Mouse (Mus musculus): ENCODE data around the gene Scly. TPM values are rescaled to one million over a fixed set of nuclear protein-coding genes. Genes with fewer than 3 reads are reported as not detected.

Scly gene
- polyA plus RNA-seq (2015; fragmentation: Nextera tagmentation; extraction: Ambion mirVana), result 18.3 and 19.8 TPM in 2 replicates

- H3K9me3 ChIP-seq, result no peaks in the 10 kb centered on the region
- peak within 1 kb of the TSS; percentile 75 for H3K9ac ChIP-seq
- H3K27ac ChIP-seq, result 0 out of 2 replicates have a peak within 1 kb of the TSS, but pooled peaks have one; percentile 19
- H3K36me3 ChIP-seq, result no peaks in the 10 kb centered on the region; the same call in 1 of the 2 replicates
- peak within 1 kb of the TSS; percentile 87 for H3K4me3 ChIP-seq (replicated peaks)
- H3K4me1 ChIP-seq, result peaks cover 12% of the 10 kb centered on the region; the same call in 1 of the 2 replicates
- WGBS, result under 1% methylated on average over 59 of the region's 65 CpGs
- ATAC-seq (ENCODE audit: insufficient read depth, low FRiP score, low read depth), result peak; percentile 99
- H3K4me2 ChIP-seq, result peak within 1 kb of the TSS; percentile 71
- no peaks in the 10 kb centered on the region for H3K27me3 ChIP-seq (replicated peaks)
Observed at GRCm38 (mm10) chr1:91297799-91298744, at the start of gene Scly. TSS of gene Scly (plus strand) at chr1:91298338.

DNA sequence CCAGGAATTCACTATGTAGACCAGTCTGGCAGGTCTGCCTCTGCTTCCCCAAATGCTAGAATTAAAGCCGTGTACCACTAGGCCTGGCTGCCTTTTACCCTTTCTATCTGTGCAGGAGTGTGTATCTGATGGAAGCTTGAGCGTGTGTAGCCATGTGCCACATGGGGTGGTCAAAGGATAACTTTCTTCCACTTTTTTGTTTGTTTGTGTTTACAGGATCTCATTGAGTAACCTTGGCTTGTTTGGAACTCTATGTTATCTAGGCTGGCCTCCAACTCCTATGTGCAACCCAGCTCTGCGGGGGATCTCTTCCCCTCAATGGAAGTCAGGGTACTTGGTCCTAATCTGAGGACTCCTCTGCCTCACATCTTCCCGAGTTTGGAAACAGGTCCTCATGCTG, 49.2 kb upstream of the Scly start:
- no peak overlapping the region for H3K4me2 ChIP-seq

DNA sequence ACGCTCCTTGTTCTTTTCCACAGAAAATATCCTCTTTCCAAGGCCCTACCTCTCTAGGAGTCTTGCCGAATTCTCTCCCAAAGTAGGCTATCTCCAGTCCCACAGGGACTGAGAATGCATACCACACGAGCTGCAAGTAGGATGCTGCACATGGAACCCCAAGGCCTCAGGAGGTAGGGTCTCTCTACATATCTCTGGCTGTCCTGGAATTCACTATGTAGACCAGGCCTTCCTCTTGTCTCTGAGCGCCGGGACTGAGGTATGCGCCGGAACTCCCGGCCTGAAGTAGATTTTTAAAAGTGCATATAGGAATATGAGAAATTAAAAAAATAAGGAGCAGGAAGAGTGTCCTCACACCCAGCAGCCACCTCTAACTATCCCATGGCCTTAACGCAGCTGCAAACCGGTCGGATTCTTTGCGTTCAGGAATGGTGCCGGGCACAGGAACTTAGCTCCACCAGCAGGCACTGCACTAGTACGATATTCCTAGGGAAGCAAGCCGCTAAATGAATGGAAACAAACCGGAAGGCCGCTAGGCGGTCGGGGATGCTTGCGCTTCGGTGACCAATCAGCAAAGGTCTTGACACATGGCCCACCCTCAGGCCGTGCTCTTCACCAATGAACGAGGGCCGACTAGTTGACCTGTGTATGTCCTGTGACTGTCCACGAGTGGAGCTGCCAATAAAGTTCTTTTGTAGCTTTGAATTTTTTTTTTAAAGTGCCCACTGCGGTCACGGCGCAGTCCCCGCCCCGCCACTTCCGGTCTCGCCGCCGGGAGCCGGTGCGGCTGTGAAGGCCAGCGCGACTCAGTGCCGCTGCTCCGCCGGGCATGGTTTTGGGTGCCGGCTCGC, 48.3 kb upstream of the Scly start, which contains the start of gene Ube2f:
Gene Ube2f, plus strand, starts transcription at position 741 of the 851 bp plus-strand sequence.
- H3K4me1 ChIP-seq, result peaks cover 11% of the 10 kb centered on the region
- no peaks in the 10 kb centered on the region for H3K9me3 ChIP-seq
- H3K4me2 ChIP-seq, result peak within 1 kb of the TSS; percentile 78
- H3K9ac ChIP-seq, result peak within 1 kb of the TSS; percentile 90
- no peaks in the 10 kb centered on the region for H3K36me3 ChIP-seq
- H3K27ac ChIP-seq, result peak within 1 kb of the TSS; percentile 91
- ATAC-seq (ENCODE audit: insufficient read depth, low FRiP score, low read depth), result peak; percentile 99
- no peaks in the 10 kb centered on the region for H3K27me3 ChIP-seq (replicated peaks)
- under 1% methylated on average over 43 of the region's 43 CpGs for WGBS
- peak within 1 kb of the TSS; percentile 94 for H3K4me3 ChIP-seq (replicated peaks)

More for the DNA sequence above, 49.2 kb upstream of the Scly start:
- no peak for ATAC-seq (ENCODE audit: insufficient read depth, low FRiP score, low read depth)
- H3K4me3 ChIP-seq (replicated peaks), result no peak overlapping the region
- no peaks in the 10 kb centered on the region for H3K9me3 ChIP-seq
- no peaks in the 10 kb centered on the region for H3K36me3 ChIP-seq
- no peaks in the 10 kb centered on the region for H3K27me3 ChIP-seq (replicated peaks)
- H3K9ac ChIP-seq, result no peak overlapping the region
- H3K4me1 ChIP-seq, result peaks cover 11% of the 10 kb centered on the region
- H3K27ac ChIP-seq, result no peak overlapping the region
- WGBS, result 46% methylated on average over 4 of the region's 4 CpGs

DNA sequence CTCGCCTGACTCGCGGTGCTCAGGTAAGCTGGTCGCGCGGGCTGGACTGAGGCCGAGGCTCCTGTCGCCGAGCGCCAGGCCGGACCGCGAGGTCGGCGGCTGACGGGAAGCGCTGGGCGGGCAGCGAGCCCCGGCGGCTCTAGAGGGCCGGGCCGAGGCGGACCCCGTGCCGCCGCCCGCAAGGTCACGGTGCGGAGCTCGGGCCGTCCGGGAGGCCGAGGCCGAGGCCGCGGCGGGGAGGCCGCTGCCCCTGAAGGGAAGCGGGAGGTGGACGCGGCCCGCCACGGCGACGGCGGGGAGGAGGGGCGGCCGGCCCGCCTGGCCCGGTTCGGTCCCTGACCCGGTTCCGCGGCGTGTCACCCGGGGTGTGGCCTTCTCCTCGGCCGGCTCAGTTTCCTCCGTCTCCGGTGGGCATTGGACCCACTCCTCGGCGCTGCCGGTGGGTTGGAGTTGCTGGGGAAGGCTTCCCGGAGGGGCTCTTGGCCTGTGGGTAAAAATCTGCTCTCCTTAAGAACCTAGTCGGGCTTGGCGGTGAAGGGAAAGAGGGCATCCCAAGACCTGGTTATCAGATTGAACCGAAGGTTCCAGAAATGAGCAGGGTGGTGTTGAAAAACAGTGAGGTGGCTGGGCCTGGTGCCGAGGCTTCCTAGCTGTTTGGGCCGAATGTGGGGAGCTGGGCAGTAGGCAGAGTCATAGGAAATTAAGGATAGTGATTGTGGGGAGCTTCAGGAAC, 47.6 kb upstream of the Scly start:
- peak overlapping the region; percentile 90 for H3K9ac ChIP-seq
- under 1% methylated on average over 69 of the region's 70 CpGs for WGBS
- no peaks in the 10 kb centered on the region for H3K9me3 ChIP-seq
- no peaks in the 10 kb centered on the region for H3K36me3 ChIP-seq
- H3K27ac ChIP-seq, result peak overlapping the region; percentile 91
- peak overlapping the region; percentile 94 for H3K4me3 ChIP-seq (replicated peaks)
- no peaks in the 10 kb centered on the region for H3K27me3 ChIP-seq (replicated peaks)
- H3K4me2 ChIP-seq, result peak overlapping the region; percentile 78
- peaks cover 11% of the 10 kb centered on the region for H3K4me1 ChIP-seq
- peak; percentile 8 for ATAC-seq (ENCODE audit: insufficient read depth, low FRiP score, low read depth)

GRCm38 (mm10) chr1:91251148-91251650, 46.9 kb upstream of the Scly start:
- Histone ChIP-seq H3K4me2 (peak overlapping the region; percentile 78), H3K9me3 (no peaks in the 10 kb centered on the region), H3K27me3 (replicated peaks) (no peaks in the 10 kb centered on the region), H3K4me3 (replicated peaks) (peak overlapping the region; percentile 94), H3K9ac (peak overlapping the region; percentile 90; the same call in 1 of the 2 replicates), H3K4me1 (peaks cover 11% of the 10 kb centered on the region), H3K36me3 (no peaks in the 10 kb centered on the region), H3K27ac (no peak overlapping the region; the same call in 1 of the 2 replicates)
- 46% methylated on average over 5 of the region's 5 CpGs for WGBS
- ATAC-seq (ENCODE audit: insufficient read depth, low FRiP score, low read depth), result no peak

- no peak overlapping the region for H3K4me3 ChIP-seq (replicated peaks)
- no peaks in the 10 kb centered on the region for H3K36me3 ChIP-seq
- peaks cover 11% of the 10 kb centered on the region for H3K4me1 ChIP-seq
- H3K27ac ChIP-seq, result no peak overlapping the region
- no peaks in the 10 kb centered on the region for H3K9me3 ChIP-seq
- H3K4me2 ChIP-seq, result peak overlapping the region; percentile 78
- no peaks in the 10 kb centered on the region for H3K27me3 ChIP-seq (replicated peaks)
- H3K9ac ChIP-seq, result no peak overlapping the region
- WGBS, result 54% methylated on average over 8 of the region's 8 CpGs
- no peak for ATAC-seq (ENCODE audit: insufficient read depth, low FRiP score, low read depth)
Observed at GRCm38 (mm10) chr1:91251927-91252326, 46.2 kb upstream of the Scly start.

GRCm38 (mm10) chr1:91257918-91258317, 40.2 kb upstream of the Scly start:
- Histone ChIP-seq H3K4me2 (no peak overlapping the region), H3K4me1 (no peaks in the 10 kb centered on the region), H3K9ac (no peak overlapping the region), H3K27me3 (replicated peaks) (no peaks in the 10 kb centered on the region), H3K4me3 (replicated peaks) (no peak overlapping the region), H3K9me3 (no peaks in the 10 kb centered on the region), H3K36me3 (no peaks in the 10 kb centered on the region), H3K27ac (no peak overlapping the region)
- no peak for ATAC-seq (ENCODE audit: insufficient read depth, low FRiP score, low read depth)

GRCm38 (mm10) chr1:91259794-91260193, 38.3 kb upstream of the Scly start:
- Histone ChIP-seq H3K9me3 (no peaks in the 10 kb centered on the region), H3K27me3 (replicated peaks) (no peaks in the 10 kb centered on the region), H3K4me2 (no peak overlapping the region), H3K4me3 (replicated peaks) (no peak overlapping the region), H3K9ac (no peak overlapping the region), H3K27ac (no peak overlapping the region), H3K4me1 (no peaks in the 10 kb centered on the region), H3K36me3 (no peaks in the 10 kb centered on the region)
- 87% methylated on average over 5 of the region's 5 CpGs for WGBS
- ATAC-seq (ENCODE audit: insufficient read depth, low FRiP score, low read depth), result no peak

- no peak overlapping the region for H3K9ac ChIP-seq
- ATAC-seq (ENCODE audit: insufficient read depth, low FRiP score, low read depth), result no peak
- H3K4me2 ChIP-seq, result no peak overlapping the region
- H3K4me3 ChIP-seq (replicated peaks), result no peak overlapping the region
- 86% methylated on average over 7 of the region's 7 CpGs for WGBS
- H3K27ac ChIP-seq, result no peak overlapping the region
- H3K27me3 ChIP-seq (replicated peaks), result no peaks in the 10 kb centered on the region
- H3K4me1 ChIP-seq, result no peaks in the 10 kb centered on the region
- H3K9me3 ChIP-seq, result no peaks in the 10 kb centered on the region
- H3K36me3 ChIP-seq, result 0 out of 2 replicates have a peak, but pooled peaks cover 6% of the 10 kb centered on the region
Observed at GRCm38 (mm10) chr1:91262508-91262907, 35.6 kb upstream of the Scly start.

DNA sequence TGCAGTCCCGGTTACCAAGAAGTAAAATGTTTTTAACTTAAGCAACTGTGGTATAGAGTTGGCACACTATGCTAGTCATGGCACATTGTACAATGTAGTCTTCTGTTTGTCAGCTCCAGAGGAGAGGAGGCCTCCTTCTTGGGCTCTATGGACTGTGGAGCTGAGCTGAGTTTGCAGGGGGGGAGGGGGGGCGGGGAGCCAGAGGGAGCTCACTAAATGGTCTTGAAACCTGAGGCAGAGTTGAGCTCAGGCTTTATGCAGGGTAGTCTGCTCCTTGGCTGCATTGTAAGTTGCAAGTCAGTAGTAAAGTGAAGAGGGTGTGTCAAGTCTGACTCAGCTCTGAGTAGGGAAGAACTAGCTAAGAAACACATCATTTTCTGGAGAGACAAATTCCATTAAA, 25.9 kb upstream of the Scly start:
- no peak overlapping the region for H3K9ac ChIP-seq
- no peaks in the 10 kb centered on the region for H3K4me1 ChIP-seq
- no peak overlapping the region for H3K4me3 ChIP-seq (replicated peaks)
- no peak overlapping the region for H3K27ac ChIP-seq
- H3K27me3 ChIP-seq (replicated peaks), result no peaks in the 10 kb centered on the region
- H3K9me3 ChIP-seq, result no peaks in the 10 kb centered on the region
- ATAC-seq (ENCODE audit: insufficient read depth, low FRiP score, low read depth), result no peak
- peaks cover 12% of the 10 kb centered on the region; the same call in 1 of the 2 replicates for H3K36me3 ChIP-seq
- WGBS, result 89% methylated on average over 2 of the region's 2 CpGs
- no peak overlapping the region for H3K4me2 ChIP-seq

DNA sequence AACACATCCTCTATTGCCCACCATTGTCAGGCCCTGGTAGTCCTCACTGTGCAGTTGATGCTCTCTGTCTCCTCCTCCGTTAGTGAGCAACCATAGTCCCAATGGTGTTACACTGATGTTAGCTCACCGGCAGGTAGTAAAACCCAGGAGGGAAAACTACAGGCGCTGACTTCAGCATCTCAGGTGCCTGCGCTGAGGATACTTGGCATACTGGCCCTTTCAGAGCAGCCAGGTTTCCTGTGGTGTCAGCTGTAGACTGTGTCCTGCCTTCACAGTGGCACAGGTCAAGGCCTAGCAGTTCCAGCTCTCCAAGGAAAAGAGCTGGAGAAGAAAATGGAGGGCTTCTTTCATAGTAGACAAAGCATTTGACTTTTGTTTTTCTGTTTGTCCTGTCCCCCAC, 21.6 kb upstream of the Scly start:
- Histone ChIP-seq H3K4me2 (no peak overlapping the region), H3K4me1 (no peaks in the 10 kb centered on the region), H3K27me3 (replicated peaks) (no peaks in the 10 kb centered on the region), H3K4me3 (replicated peaks) (no peak overlapping the region), H3K36me3 (peaks cover 24% of the 10 kb centered on the region), H3K9ac (no peak overlapping the region), H3K9me3 (no peaks in the 10 kb centered on the region), H3K27ac (no peak overlapping the region)
- 96% methylated on average over 4 of the region's 4 CpGs for WGBS
- no peak for ATAC-seq (ENCODE audit: insufficient read depth, low FRiP score, low read depth)

All from stomach, embryonic 15.5 days (tissue).